Mouse (Mus musculus) layer of hippocampus, adult 9-10 months (tissue): ENCODE measurements around the gene Nup50.
"Not testable (repeated sequence)": the region's sequence is repeated elsewhere in the genome, so short reads cannot be mapped to it uniquely, and the experiment has no call there.

Experiments
- DNase-seq: peaks from one replicate; pipeline ENCODE4 v3.0.0; 2022; ENCODE audit warnings: low spot score

Nup50 gene

DNA sequence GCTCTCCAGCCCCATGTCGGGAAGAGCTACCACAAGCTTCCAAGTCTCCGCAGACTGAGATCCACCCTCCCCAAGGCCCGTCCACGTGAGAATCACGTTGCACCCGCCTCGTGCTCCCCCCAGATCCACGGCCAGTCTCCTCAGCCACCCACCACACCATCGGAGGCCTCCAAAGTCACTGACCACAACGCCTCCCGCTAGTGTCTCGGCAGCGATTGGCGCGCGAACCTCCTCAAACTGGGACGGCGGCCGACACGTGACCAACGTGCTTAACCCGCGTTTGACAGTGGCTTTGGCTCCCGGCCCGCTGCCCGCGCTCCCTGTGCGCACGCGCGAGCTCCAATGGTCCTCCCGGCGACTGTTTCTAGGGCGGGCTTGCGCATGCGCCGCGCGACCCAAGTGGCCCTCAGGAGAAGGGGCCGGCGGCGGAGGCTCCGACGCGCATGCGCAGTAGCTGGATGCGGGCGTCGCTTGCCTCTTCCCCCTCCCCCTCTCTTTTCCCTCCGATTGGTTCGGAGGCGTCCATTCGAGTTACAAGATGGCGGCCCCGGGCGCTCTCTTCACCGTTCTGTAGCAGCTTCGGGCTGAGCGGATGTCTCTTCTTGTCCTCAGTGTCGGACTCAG lies at the start of gene Nup50:
Gene Nup50, plus strand, starts transcription at position 528 of the 624 bp plus-strand sequence.
- peak; percentile 99 for DNase-seq

DNA sequence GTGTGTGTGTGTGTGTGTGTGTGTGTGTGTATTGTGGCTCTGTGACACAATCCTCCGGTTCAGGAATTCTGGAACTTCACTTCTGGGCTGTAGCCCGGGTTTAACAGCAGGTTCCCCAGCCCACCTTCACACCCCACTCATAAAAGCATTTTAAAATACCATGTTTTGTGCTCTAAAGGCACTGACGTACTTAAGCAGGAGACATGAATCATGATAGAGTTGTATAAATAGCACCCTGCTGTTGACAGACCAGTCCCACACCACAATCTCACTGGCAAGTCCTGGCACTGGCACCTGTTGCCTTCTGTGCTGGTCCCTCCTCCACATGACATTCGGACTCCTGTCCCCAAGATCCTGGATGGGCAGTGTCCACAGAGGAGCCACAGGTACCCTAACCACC lies 49.3 kb upstream of the Nup50 start:
- DNase-seq, result no peak

DNA sequence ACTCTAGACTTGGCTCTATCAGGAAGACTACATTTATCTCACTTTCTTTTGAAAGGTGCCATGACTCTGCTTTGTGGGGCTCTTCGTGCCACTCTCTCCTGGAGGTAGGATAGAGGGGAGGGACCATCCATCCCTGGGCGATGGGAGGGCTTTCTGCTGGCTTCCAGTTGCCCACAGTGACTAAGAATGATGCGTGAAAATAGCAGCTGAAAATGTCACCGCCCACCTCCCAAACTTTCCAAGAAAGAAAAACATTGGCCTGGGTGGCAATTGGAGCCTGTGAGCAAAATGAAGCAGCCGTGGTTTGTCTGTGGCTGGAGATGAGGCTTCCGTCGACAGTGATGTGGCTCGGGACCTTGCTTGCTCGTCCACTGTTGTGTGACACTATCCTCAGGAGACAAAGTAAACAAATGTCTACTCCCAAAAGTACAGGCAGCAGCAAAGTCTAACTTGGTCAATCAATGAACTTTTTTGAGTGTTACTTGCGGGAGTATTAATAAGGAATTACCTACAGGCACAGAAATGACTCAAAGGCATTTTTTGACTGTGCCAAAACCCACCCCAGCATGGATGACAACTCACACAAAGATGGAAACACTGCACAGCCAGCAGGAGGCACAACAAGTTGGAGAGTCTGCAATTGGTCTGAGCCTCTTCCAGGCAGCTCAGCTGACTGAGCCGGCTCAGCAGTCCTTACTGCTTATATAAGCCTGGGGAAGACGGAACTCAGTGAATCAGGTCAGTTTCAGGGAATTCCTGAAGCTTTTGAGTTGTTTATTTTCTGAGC lies 46.0 kb upstream of the Nup50 start:
- DNase-seq, result no peak

DNA sequence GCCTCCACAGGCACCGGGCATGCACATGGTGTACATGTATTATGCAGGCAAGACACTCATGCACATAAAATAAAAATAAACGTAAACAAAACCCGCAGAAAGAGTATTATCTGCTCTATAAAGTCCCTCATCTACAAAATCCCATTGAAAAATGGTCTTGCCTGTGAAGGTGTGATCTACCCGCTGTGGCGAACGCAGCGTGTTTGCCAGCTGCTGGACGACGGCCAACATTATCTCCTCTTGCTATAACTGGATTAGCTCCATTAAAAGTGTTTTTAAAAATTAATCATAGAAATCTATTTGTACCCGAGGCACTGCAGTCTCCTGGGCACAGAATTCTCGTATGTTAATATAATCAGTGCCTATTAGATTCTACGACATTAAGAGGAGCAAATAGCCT lies 35.1 kb upstream of the Nup50 start:
- DNase-seq, result no peak

DNA sequence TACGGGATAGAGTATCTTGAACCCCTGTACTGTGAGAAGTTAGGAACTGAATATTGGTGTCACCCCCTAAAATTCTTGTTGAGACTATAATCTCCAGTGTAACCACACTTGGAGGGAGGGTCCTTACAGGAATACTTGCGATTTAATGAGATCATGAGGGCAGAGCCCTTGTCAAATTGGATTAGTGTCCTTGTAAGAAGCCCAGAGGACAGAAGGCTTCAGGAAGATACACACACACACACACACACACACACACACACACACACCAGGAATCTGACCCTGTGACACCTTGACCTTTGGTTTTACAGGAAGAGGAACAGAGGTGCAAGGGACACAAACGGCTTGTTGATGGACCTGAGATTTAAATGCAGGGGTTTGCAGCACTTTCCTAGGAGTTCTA lies 32.0 kb upstream of the Nup50 start:
- DNase-seq, result no peak

DNA sequence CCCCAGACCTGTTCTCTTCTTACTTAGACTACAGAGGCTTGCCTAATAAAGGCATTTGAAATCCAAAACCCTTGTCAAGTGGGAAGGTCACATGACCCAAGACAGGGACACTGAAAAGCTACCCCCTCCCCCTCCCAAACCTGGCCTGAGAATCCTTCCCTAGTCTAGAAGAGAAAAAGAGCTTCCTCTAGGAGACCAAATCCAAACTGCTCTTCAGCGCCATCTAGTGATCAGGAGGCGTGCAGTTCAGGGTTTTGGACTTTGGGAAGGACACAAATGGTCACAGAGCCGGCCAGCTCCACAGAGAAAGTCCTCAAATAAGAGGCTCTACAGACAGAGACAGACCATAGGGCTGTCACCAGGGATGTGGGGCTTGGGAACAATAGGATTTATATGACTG lies 31.6 kb upstream of the Nup50 start:
- DNase-seq, result peak; percentile 61

DNA sequence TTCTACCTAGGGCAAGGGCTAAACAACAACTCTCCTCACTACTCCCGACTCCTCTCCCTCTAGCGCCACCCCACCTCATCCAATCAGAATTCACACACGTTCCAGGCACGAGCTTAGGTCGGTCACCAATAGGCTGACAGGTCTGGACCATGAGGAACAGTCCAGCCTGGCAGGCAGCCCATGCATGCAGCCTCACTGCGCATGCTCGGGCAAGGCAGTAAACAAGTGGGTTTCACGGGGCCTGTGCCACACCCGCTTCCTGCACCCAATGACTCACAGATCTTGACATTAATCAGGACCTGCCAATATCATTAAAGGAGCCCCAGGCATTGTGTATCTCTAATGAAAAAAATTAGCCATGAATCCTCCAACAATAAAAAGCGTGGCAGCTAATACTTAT lies 27.0 kb upstream of the Nup50 start:
- DNase-seq, result not testable (repeated sequence)

DNA sequence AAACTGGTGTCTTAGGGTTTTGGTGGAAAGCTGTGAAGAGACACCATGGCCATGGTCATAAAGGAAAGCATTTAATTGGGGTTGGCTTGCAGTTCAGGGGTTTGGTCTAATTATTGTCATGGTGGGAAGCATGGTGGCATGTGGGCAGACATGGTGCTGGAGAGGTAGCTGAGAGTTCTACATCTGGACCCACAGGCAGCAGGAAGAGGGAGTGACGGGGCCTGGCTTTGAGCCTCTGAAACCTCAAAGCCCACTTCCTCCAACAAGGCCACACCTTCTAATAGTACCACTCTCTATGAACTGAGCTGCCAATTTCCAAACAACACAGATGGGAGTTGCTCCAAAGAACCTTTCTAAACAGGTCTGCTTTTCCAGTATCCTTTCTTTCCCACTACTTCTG lies 26.5 kb upstream of the Nup50 start:
- no peak for DNase-seq

DNA sequence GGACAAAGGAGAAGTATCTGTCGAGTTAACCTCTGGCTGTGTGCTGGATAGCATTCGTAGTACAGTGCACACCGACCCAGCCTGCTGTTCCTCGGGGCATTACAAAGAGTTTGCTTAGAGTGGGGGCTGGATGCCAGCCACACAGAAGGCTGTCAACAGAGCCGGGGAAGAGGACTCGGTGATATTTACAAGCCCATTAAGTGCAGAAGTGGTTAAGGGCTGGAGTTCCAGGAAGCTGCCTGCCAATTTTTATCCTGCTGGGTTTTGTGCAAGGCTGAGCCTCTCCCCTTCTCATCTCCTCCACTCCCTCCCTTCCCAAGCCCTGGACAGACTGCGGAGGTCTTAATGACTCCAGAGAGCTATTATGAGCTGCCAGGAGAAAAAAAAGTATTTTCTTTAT lies 25.1 kb upstream of the Nup50 start:
- DNase-seq, result no peak

DNA sequence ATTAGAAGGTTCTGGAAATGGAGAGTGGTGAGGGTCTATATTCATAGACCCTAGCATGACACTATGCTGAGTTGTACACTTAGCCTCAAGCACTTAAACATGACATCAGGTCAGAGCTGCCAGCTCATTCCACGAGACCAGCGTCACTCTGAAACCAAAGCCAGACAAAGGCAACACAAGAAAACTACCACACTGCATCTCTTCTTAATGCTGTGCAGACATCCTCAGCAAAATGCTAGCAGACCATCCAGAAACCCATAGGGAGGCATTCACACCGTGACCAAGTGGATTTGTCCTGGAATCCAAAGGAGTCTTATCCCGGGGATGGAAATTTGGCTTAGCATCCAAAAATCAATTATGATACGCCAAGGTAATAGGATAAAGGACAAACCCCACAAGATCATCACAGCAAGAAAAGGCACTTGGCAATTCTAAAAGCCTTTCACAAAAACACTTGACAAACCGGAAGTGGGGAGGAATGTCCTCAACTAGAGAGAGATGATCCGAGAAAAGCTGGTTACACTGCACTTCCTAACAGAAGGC lies 19.3 kb upstream of the Nup50 start:
- no peak for DNase-seq

DNA sequence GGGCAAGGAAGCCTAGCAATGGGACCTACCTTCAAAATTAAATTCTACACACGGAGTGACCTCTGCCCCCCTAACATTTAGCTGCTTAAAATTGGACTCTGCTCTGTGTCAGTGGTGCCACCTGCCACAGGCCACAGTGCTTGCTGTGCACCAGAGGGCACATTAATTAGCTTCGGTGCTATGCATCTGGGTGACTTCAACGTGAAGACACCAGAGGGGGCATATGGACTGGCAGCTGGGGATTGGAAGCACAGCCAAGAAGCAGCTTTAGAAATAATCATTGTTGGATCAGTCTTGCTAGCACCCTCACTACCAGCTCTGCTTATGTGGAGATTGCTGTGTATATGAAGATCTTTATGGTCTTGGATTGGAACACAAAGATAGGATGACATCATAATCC lies 10.0 kb upstream of the Nup50 start:
- no peak for DNase-seq

DNA sequence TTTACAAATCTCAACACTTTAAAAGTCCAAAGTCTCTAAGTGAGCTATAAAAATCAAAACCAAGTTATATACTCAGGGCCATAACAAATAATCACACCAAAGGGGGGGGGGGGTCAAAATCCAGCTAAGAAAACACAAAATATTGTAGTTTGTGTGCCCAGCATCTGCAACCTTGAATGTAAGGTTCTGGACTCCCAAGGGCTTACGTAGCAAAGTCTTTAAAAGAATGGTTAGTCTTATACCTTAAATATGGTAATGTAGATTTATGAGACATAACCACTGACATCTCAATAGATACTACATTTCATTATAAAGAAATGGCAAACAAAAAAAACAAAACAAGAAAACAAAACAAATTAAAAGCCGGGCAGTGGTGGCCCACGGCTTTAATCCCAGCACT lies 3.3 kb upstream of the Nup50 start, which contains the start of gene Gm29666:
Gene Gm29666, minus strand, starts transcription at position 101 of the 400 bp plus-strand sequence.
- DNase-seq, result no peak

DNA sequence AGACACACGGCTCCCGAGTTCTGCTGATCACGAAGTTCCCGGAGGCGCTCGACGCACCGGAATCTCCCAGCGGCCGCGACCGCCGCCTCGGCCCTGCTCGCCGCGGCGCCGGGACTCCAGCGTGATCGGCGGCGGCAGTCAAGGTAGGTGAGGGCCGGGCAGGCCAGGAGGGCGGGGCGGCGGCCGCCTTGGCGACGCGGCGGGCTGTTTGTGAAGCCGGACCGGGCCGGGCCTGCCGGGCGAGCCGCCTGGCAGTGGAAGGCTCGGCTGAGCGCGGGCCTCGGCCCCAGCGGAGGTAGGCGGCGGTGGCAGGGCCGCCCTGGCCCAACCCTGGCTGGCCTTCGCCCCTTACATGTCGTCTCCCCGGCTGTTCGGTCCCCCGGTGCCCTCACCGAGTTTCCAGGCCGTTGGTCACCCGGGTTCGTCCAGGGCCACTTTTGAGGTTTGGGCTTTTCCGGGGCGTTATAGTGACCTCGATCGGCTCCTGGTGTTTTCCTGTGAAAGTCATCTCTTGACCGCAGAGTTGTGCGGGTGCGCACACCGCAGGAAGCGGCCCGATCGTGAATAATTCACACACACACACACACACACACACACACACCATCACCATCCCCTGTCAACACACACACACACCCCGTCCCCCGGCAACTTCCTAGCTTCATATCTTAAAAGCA lies 434 bp downstream of the Nup50 start:
- no peak for DNase-seq

DNA sequence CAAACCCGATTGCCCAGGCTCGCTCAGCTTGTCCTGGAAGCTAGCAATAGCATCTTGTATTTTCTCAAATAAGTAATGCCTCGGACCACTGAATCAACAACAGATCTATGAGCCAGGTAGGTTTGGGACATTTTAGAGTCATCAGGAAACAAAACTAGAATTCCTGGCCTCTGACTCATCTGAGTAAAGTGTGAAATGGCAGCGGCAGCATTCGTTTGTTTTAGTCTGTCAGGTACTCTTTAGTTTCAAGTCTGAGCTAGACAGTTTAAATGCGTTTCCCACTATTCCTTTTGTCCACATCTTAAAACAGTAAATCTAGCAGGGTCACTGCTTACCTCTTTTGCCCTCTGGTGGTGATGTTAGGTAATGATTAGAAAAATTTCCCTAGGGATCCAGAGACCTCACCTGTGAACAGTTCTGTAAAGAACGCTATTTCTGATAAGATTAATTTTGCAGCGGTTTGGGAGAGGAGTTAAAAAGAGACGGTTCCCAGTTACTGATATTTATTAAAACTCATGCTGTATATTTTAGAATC lies 1.6 kb downstream of the Nup50 start:
- DNase-seq, result no peak

DNA sequence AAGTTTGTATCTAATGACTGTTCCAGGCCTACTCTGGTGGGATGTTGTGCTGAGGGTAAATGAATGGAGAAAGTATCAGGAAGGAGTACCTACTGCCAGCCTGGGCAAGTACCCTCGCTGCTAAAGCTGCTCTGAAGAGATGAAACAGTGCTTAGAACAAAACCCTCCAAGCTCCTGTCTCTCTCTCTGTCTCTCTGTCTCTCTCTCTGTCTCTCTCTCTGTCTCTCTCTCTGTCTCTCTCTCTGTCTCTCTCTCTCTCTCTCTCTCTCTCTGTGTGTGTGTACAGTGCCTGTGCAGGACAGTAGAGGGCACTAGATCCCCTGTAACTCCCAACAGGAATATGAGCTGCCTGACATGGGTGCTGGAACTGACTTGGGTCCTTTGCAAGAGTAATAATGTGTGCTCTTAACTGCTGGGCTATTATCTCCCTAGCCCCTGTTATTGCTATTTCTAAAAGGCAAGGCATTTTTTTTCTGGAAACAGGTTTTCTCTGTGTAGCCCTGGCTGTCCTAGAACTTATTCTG lies 2.3 kb downstream of the Nup50 start:
- no peak for DNase-seq

DNA sequence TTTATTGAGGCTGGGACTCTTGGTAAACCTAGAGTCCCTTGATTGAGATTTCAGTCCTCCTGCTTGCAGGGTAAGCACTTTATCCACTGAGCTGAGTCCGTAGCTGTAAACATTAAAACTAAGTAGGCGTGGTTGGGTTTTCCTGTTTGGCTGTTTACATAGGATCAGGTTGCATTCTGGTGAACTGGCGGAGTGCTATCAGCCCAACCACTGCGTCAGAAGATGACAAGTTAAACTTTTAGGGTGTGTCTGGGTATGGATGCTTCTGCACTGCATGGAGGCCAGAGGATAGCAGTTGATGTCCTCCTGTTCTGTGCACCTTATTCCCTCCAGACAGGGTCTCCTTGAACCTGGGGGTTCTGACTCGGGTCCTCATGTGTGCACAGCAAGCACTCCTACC lies 9.1 kb downstream of the Nup50 start:
- DNase-seq, result no peak

DNA sequence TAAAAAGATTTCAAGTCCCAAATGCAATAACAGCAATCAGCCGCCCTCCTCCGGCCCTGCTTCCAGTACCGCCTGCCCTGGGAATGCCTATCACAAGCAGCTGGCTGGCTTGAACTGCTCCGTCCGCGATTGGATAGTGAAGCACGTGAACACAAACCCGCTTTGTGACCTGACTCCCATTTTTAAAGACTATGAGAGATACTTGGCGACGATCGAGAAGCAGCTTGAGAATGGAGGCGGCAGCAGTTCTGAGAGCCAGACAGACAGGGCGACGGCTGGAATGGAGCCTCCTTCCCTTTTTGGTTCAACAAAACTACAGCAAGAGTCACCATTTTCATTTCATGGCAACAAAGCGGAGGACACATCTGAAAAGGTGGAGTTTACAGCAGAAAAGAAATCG lies 11.7 kb downstream of the Nup50 start:
- no peak for DNase-seq

DNA sequence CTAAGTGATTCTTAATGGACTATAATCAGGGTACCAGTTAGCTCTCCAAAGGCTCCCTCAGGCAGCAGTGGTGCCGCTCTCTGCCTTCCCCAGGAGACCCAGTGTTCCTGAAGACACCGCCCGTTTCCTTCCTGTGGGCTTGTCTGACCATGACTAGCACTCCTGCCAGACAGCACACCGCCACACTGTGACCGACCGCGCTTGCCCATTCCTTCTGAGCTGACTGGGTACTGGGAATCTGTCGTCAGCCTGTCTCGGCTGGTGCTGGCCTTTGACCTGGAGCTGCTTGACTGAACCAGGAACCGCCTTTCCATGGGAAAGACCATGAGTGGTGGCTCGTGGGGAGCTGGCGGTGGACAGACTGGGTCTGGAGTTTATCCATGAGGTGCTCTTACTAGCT lies 16.9 kb downstream of the Nup50 start:
- DNase-seq, result no peak

DNA sequence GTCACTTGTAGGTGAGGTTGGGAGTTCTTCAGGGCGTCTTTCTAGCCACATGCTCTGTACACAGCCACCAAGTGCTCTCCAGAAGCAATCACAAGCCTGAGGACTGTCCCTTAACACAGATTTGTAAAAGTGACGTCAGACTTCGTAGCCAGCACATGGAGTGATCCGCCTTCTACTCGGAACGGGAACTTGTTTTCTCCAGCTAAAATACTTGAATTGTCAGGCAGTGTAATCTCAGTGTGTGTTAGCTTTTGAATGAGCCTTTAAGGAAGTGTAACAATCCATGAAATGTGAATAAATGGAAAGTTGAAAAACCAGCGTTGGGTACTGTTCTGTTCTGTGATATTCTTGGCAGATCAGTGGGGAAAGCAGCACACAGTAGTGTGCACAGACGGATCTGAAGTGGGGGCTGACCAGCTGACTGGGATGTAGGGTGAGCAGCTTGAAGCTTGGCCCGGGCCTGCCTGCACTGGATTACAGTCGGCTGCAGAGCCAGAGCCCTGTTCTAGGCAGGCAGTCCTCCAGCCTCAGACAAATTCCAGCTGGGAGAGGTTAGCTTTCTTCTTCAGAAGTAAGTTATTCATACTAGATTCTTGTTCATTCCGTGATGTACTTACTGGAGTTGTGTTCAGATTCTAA lies 19.6 kb downstream of the Nup50 start:
- no peak for DNase-seq

DNA sequence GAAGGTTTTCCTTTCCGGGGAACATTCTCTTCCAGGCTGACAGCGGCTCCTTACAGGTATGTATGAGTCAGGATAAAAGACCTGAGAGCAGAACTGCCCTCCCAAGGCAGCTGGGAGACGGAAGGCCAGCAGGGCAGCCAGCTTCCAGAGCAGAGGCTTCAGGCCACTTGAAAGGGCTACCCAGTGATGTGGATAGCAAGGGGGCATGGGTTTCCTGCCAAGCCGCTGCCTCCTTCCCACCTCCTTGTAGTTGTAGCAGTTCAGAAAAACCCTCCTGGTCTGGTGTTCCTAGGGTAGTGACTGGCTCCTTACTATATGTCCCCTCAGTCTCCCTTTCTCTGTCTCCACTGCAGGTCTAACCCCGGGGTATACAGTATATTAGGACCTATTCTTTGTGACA lies 21.1 kb downstream of the Nup50 start:
- no peak for DNase-seq

DNA sequence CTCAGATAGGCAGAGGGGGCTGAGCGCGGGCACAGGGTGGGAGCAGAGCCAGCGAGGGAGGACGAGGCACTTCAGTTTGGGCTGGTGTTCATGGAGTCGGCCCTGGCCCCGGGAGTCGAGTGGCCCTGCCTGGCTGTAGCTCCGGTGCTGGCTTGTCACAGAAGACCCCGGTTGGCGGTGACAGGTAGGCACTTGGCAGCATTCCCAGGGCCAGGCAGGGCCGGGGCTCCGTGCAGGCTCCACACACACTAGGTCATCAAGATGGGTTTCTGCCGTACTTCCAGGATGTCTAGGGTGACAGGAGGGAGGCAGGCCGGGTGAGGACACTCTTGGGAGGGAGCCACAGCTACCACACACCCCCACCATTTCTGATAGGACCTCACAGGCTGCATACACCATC lies 25.8 kb downstream of the Nup50 start:
- no peak for DNase-seq

DNA sequence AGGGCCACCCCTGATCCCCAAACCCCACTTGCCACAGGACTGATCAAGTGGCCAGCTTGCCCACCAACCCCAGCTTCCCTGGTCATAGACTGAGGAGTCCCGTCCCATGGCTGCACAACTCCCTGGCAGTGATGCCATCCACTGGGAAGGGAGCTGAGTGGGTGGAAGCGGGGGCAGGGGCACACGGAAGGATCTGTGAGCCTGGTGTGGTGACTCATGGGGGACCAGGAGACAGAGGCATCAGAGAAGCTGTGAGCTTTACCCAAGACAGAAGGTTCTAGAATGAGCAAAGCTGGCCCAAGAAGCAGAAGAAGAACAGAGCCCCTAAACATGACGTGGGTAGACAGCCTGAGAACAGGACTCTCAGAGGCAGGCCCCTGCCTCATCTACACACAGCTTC lies 26.8 kb downstream of the Nup50 start:
- DNase-seq, result no peak
